Comparison of ENCODE assay signal across 18 mouse cellular contexts in genomic region chr13:54381396-54381795, GRCm38 (mm10). TPM values are rescaled to one million over a fixed set of nuclear protein-coding genes. Genes with fewer than 3 reads are reported as not detected.
DNase-seq lines count a peak whose midpoint lies in the region; ATAC-seq and TF ChIP-seq lines count a peak whose summit lies in the region.
"Had no signal": no experiment of that assay in that cellular context is flagged by ENCODE, and none has a peak within 500 bp of the region (broad histone marks: within the 10 kb centered on the region; RNA-seq: fewer than 3 reads in every experiment).

No protein-coding gene starts in this region.

- no peak overlapping the region for H3K4me2 ChIP-seq in CH12.LX (ENCODE audit: insufficient read depth, low read depth, poor library complexity, severe bottlenecking)
- H3K4me2 ChIP-seq: heart, embryonic 13.5 days; hindbrain, embryonic 15.5 days had no signal

- H3K9me3 ChIP-seq in CH12.LX (replicated peaks; ENCODE audit: low read length), result peaks cover 3% of the 10 kb centered on the region
- H3K9me3 ChIP-seq: forebrain, embryonic 10.5 days; heart, embryonic 13.5 days; hindbrain, embryonic 15.5 days had no signal

- no peak for TF ChIP-seq CTCF in spleen, adult 2 months (IDR thresholded peaks at IDR 0.05; ENCODE audit: extremely low read depth, insufficient read depth, insufficient read length, insufficient replicate concordance)
- TF ChIP-seq CTCF in CH12.LX (conservative IDR thresholded peaks at IDR 0.05 in 1 of 2, IDR thresholded peaks at IDR 0.05 in 1 of 2; ENCODE audit: low read depth in 2 of 2, low read length in 2 of 2), result no peak

- no peaks in the 10 kb centered on the region for H3K27me3 ChIP-seq in spleen, adult 2 months (ENCODE audit: control insufficient read depth, insufficient read depth, low read length)
- H3K27me3 ChIP-seq in CH12.LX (replicated peaks), result peaks cover 5% of the 10 kb centered on the region
- H3K27me3 ChIP-seq: hindbrain, embryonic 15.5 days had no signal

- WGBS in spleen, adult 2 months, result 45% methylated on average over 8 of the region's 8 CpGs

- DNase-seq in cerebellum, adult 8-10 months, result peak; percentile 19
- DNase-seq in spleen, adult 2 months (ENCODE audit: low read depth in 1 of 2, low spot score in 2 of 2), result peak in 1 of 2 experiments; percentile 50
- DNase-seq in spleen, adult 18-20 months, result no peak
- DNase-seq in CH12.LX (ENCODE audit: extremely low read depth), result peak; percentile 34
- no peak for DNase-seq in natural killer cell, adult 2 months (ENCODE audit: low spot score in 2 of 2)
- DNase-seq in urinary bladder, adult 2 months (ENCODE audit: low spot score), result no peak
- DNase-seq: adrenal gland, postnatal 10 days; gastrocnemius, adult 2 months; gastrocnemius, postnatal 36 days; heart, adult 11 months; heart, postnatal 36 days had no signal

- H3K9ac ChIP-seq in CH12.LX (ENCODE audit: insufficient read depth, low read depth), result no peak overlapping the region
- H3K9ac ChIP-seq: heart, embryonic 13.5 days; hindbrain, embryonic 15.5 days had no signal

- TF ChIP-seq EP300 in CH12.LX (IDR thresholded peaks at IDR 0.05; ENCODE audit: low read length), result no peak

- H3K79me2 ChIP-seq in CH12.LX (replicated peaks; ENCODE audit: control insufficient read depth, extremely low read depth, insufficient read depth, poor library complexity, severe bottlenecking), result no peaks in the 10 kb centered on the region

- no peak for TF ChIP-seq POLR2A in spleen, adult 2 months (IDR thresholded peaks at IDR 0.05; ENCODE audit: low read depth, low read length)
- TF ChIP-seq POLR2A in CH12.LX (IDR thresholded peaks at IDR 0.05; ENCODE audit: low read depth, low read length), result no peak

- no peaks in the 10 kb centered on the region for H3K36me3 ChIP-seq in spleen, adult 2 months (ENCODE audit: control insufficient read depth, insufficient read depth, low read length)
- H3K36me3 ChIP-seq in CH12.LX (replicated peaks in 1 of 2; ENCODE audit: control insufficient read depth in 1 of 2, insufficient read depth in 1 of 2, low read length in 1 of 2), result no peaks in the 10 kb centered on the region
- H3K36me3 ChIP-seq: heart, embryonic 13.5 days; hindbrain, embryonic 15.5 days had no signal

- H3K27ac ChIP-seq in spleen, adult 2 months (ENCODE audit: insufficient read depth, low read length), result peak overlapping the region; percentile 55
- H3K27ac ChIP-seq in CH12.LX (ENCODE audit: insufficient read depth, low read depth), result no peak overlapping the region
- H3K27ac ChIP-seq: embryonic facial prominence, embryonic 10.5 days; forebrain, embryonic 10.5 days; gastrocnemius, adult 2 months; heart, embryonic 13.5 days; hindbrain, embryonic 15.5 days had no signal

- H3K4me3 ChIP-seq in spleen, adult 2 months (ENCODE audit: extremely low read depth, insufficient read depth, insufficient read length), result no peak overlapping the region
- no peak overlapping the region for H3K4me3 ChIP-seq in CH12.LX (replicated peaks in 1 of 3; ENCODE audit: low read depth in 2 of 3, low read length in 2 of 3, poor library complexity in 1 of 3)
- H3K4me3 ChIP-seq: embryonic facial prominence, embryonic 10.5 days; forebrain, embryonic 10.5 days; gastrocnemius, adult 2 months; heart, embryonic 13.5 days; hindbrain, embryonic 15.5 days had no signal

- dilution Hi-C loops in CH12.LX (cut with MboI; ENCODE audit: extremely low pct_ligation_motif_present, extremely low pct_unique_long_range_greater_than_20kb, low sequenced_read_pairs), result no loop called here

- peaks cover 19% of the 10 kb centered on the region for H3K4me1 ChIP-seq in spleen, adult 2 months (ENCODE audit: control insufficient read depth, insufficient read depth, insufficient read length)
- H3K4me1 ChIP-seq in CH12.LX (ENCODE audit: control insufficient read depth in 1 of 2, insufficient read depth in 2 of 2), result peaks cover 9 to 43% of the 10 kb centered on the region in 2 experiments

- no peak for TF ChIP-seq RAD21 in CH12.LX (IDR thresholded peaks at IDR 0.05; ENCODE audit: low read depth, low read length)

- in situ Hi-C loops in CH12.LX (cut with MboI; ENCODE audit: low pct_ligation_motif_present, low pct_unique_long_range_greater_than_20kb, low sequenced_read_pairs), result loop anchor here (10.0 kb wide), 1 partner anchor 63 kb away; no protein-coding TSS in a partner anchor

- no peak for ATAC-seq in cerebellum, adult (ENCODE audit: insufficient number of reproducible peaks, low FRiP score, low TSS enrichment)
- ATAC-seq: CD4-positive, CD25-positive, alpha-beta regulatory T cell, adult 4 months; forebrain, embryonic 14.5 days had no signal

TF ChIP-seq in CH12.LX, 34 proteins besides CTCF, POLR2A, EP300 and RAD21:
- TF ChIP-seq MEF2A (IDR thresholded peaks at IDR 0.05; ENCODE audit: borderline replicate concordance, low read depth, low read length) (no peak), MAZ (IDR thresholded peaks at IDR 0.05; ENCODE audit: low read depth, low read length) (no peak), SIN3A (IDR thresholded peaks at IDR 0.05; ENCODE audit: low read length) (no peak), NRF1 (IDR thresholded peaks at IDR 0.05; ENCODE audit: low read depth, low read length) (no peak), USF1 (IDR thresholded peaks at IDR 0.05; ENCODE audit: low read depth, low read length) (peak; percentile 40), SMC3 (IDR thresholded peaks at IDR 0.05; ENCODE audit: low read depth, low read length) (no peak), ZC3H11A (IDR thresholded peaks at IDR 0.05; ENCODE audit: low read depth, low read length) (no peak), BHLHE40 (IDR thresholded peaks at IDR 0.05; ENCODE audit: low read depth, low read length) (no peak), MAFK (IDR thresholded peaks at IDR 0.05; ENCODE audit: insufficient replicate concordance, low read length) (no peak), MXI1 (IDR thresholded peaks at IDR 0.05; ENCODE audit: low read depth, low read length) (no peak), POLR2AphosphoS2 (IDR thresholded peaks at IDR 0.05; ENCODE audit: low read depth, low read length) (no peak), NELFE (IDR thresholded peaks at IDR 0.05; ENCODE audit: low read depth, low read length) (no peak), ZKSCAN1 (IDR thresholded peaks at IDR 0.05; ENCODE audit: borderline replicate concordance, low read depth, low read length) (no peak), USF2 (conservative IDR thresholded peaks at IDR 0.05; ENCODE audit: low read depth, low read length) (no peak), JUN (IDR thresholded peaks at IDR 0.05; ENCODE audit: insufficient read depth, low read depth, low read length) (no peak), IRF4 (IDR thresholded peaks at IDR 0.05; ENCODE audit: low read depth, low read length) (no peak), UBTF (IDR thresholded peaks at IDR 0.05; ENCODE audit: low read depth, low read length) (no peak), MAX (IDR thresholded peaks at IDR 0.05; ENCODE audit: low read length) (peak; percentile 62; the same call in 1 of the 2 replicates), KAT2A (IDR thresholded peaks at IDR 0.05; ENCODE audit: insufficient replicate concordance, low read length) (no peak), PAX5 (IDR thresholded peaks at IDR 0.05; ENCODE audit: low read length) (no peak), TCF12 (IDR thresholded peaks at IDR 0.05; ENCODE audit: low read depth, low read length) (no peak), ETS1 (conservative IDR thresholded peaks at IDR 0.05; ENCODE audit: low read depth, low read length) (0 out of 2 replicates have a peak, but pooled peaks have one; percentile 13), E2F4 (IDR thresholded peaks at IDR 0.05; ENCODE audit: insufficient replicate concordance, low read depth, low read length) (no peak), MYC (IDR thresholded peaks at IDR 0.05; ENCODE audit: low read depth, low read length) (0 out of 2 replicates have a peak, but pooled peaks have one; percentile 20), ELF1 (IDR thresholded peaks at IDR 0.05; ENCODE audit: low read depth, low read length) (peak; percentile 41)

RNA-seq across cellular contexts. Expression of gene Cplx2, which starts 10.2 kb away (rescaled TPM):
- 3.5 and 4.3 TPM in 2 replicates for polyA plus RNA-seq in spleen, adult 2 months (2012; rRNA removed)
- 0.04 and 0.21 TPM in 2 replicates for total RNA-seq in CH12.LX (2012; rRNA removed)
- 0.04 and 0.05 TPM in 2 replicates for total RNA-seq in CH12.LX (2014; rRNA removed)
- 0.11 and 0.19 TPM in 2 replicates for polyA plus RNA-seq in CH12.LX (2012; ENCODE audit: insufficient read length, low read depth)
- polyA plus RNA-seq in urinary bladder, adult 2 months (2012; rRNA removed), result 5.7 and 10.5 TPM in 2 replicates
- polyA plus RNA-seq: CD4-positive, CD25-positive, alpha-beta regulatory T cell, adult 4 months had no signal

Comparison
In these comparisons a context has a peak if more than half of its experiments do, and no peak if none do; other contexts are left out.
1. DNase-seq: peak in cerebellum, adult 8-10 months (single experiment) and CH12.LX (single experiment); none in spleen, adult 18-20 months (0 of 2), natural killer cell, adult 2 months (0 of 2) and urinary bladder, adult 2 months (single experiment).